Mouse (Mus musculus) regulatory T cell (primary cell): ENCODE measurements around the gene 1500015O10Rik.

Source experiments
- in situ Hi-C: fragments of 300-600 bp; cut with MboI, MseI; formaldehyde crosslinking; loops from one replicate; pipeline ENCODE4 v1.15.1; 2025; ENCODE audit warnings: high pct_unique_total_duplicates

The 1500015O10Rik gene

GRCm38 (mm10) chr1:43730491-43730924 lies at the start of gene 1500015O10Rik:
Gene 1500015O10Rik (plus strand): TSS chr1:43730602.
- in situ Hi-C loops = no loop called here

GRCm38 (mm10) chr1:43689983-43690382 lies 40.4 kb upstream of the 1500015O10Rik start:
- in situ Hi-C loops = no loop called here

GRCm38 (mm10) chr1:43690507-43690906 lies 39.9 kb upstream of the 1500015O10Rik start:
- in situ Hi-C loops = no loop called here

- in situ Hi-C loops = no loop called here
Measured at GRCm38 (mm10) chr1:43694076-43694475, 36.3 kb upstream of the 1500015O10Rik start.

- in situ Hi-C loops = no loop called here
Measured at GRCm38 (mm10) chr1:43694851-43695545, 35.4 kb upstream of the 1500015O10Rik start.

- in situ Hi-C loops = no loop called here
Measured at GRCm38 (mm10) chr1:43698577-43699000, 31.8 kb upstream of the 1500015O10Rik start.

GRCm38 (mm10) chr1:43714841-43715240 lies 15.6 kb upstream of the 1500015O10Rik start:
- in situ Hi-C loops = no loop called here

- in situ Hi-C loops = no loop called here
Measured at GRCm38 (mm10) chr1:43717967-43718366, 12.4 kb upstream of the 1500015O10Rik start.

- in situ Hi-C loops = no loop called here
Measured at GRCm38 (mm10) chr1:43718793-43719192, 11.6 kb upstream of the 1500015O10Rik start.

GRCm38 (mm10) chr1:43722459-43722858 lies 7.9 kb upstream of the 1500015O10Rik start:
- in situ Hi-C loops = no loop called here

GRCm38 (mm10) chr1:43732100-43732499 lies 1.7 kb downstream of the 1500015O10Rik start:
- in situ Hi-C loops = no loop called here

- in situ Hi-C loops = no loop called here
Measured at GRCm38 (mm10) chr1:43732657-43733056, 2.3 kb downstream of the 1500015O10Rik start.

- in situ Hi-C loops = no loop called here
Measured at GRCm38 (mm10) chr1:43737812-43738518, 7.6 kb downstream of the 1500015O10Rik start.

GRCm38 (mm10) chr1:43738519-43738894 lies 8.1 kb downstream of the 1500015O10Rik start:
- in situ Hi-C loops = no loop called here

- in situ Hi-C loops = loop anchor here (10.0 kb wide), 1 partner anchor 310 kb away; the partner anchor contains the start of gene Gm8251
Measured at GRCm38 (mm10) chr1:43754448-43755312, 24.3 kb downstream of the 1500015O10Rik start.

- in situ Hi-C loops = no loop called here
Measured at GRCm38 (mm10) chr1:43760085-43760484, 29.7 kb downstream of the 1500015O10Rik start.

- in situ Hi-C loops = no loop called here
Measured at GRCm38 (mm10) chr1:43764481-43764880, 34.1 kb downstream of the 1500015O10Rik start.

- in situ Hi-C loops = no loop called here
Measured at GRCm38 (mm10) chr1:43766328-43766727, 35.9 kb downstream of the 1500015O10Rik start.

GRCm38 (mm10) chr1:43768385-43768990 lies 38.1 kb downstream of the 1500015O10Rik start:
- in situ Hi-C loops = no loop called here

GRCm38 (mm10) chr1:43769348-43769747 lies 38.9 kb downstream of the 1500015O10Rik start:
- in situ Hi-C loops = no loop called here

- in situ Hi-C loops = no loop called here
Measured at GRCm38 (mm10) chr1:43770032-43770431, 39.6 kb downstream of the 1500015O10Rik start.
